Comparison of ENCODE assay signal across 8 mouse cellular contexts in genomic region chr6:37463517-37464482, GRCm38 (mm10). TPM values are rescaled to one million over a fixed set of nuclear protein-coding genes. Genes with fewer than 3 reads are reported as not detected.
A peak's percentile ranks its signal among the peaks of the same experiment; 100 is the strongest.
DNase-seq lines count a peak whose midpoint lies in the region; ATAC-seq and TF ChIP-seq lines count a peak whose summit lies in the region.
"Not testable (repeated sequence)": the region's sequence is repeated elsewhere in the genome, so short reads cannot be mapped to it uniquely, and the experiment has no call there.

No protein-coding gene starts in this region.

- TF ChIP-seq POLR2A in heart, adult 2 months (IDR thresholded peaks at IDR 0.05; ENCODE audit: insufficient read depth, low read depth, low read length): peak; percentile 43

- H3K9ac ChIP-seq in embryonic facial prominence, embryonic 12.5 days; heart, adult 2 months (ENCODE audit: low read depth, low read length); intestine, embryonic 15.5 days: not testable (repeated sequence)

- H3K79me2 ChIP-seq in heart, adult 2 months (replicated peaks; ENCODE audit: control insufficient read depth, insufficient read depth, low read length): not testable (repeated sequence)

- H3K4me1 ChIP-seq in embryonic facial prominence, embryonic 12.5 days; heart, adult 2 months (ENCODE audit: control insufficient read depth, insufficient read depth, low read length); intestine, embryonic 15.5 days (replicated peaks): not testable (repeated sequence)

- H3K27me3 ChIP-seq in embryonic facial prominence, embryonic 12.5 days; heart, adult 2 months (ENCODE audit: control insufficient read depth, insufficient read depth, low read length); intestine, embryonic 15.5 days (replicated peaks): not testable (repeated sequence)

- DNase-seq in adrenal gland, postnatal 10 days: peak; percentile 35
- peak; percentile 45 to 70 for DNase-seq in heart, adult 2 months
- DNase-seq in left cerebral cortex, postnatal 25 days (ENCODE audit: low spot score in 2 of 2): peak; percentile 43 to 76
- DNase-seq in lung, postnatal 4 days: peak; percentile 63 to 82
- peak; percentile 56 for DNase-seq in retina, adult 2 months (ENCODE audit: low read depth, low spot score)
- DNase-seq in thymus, postnatal 4 days: peak; percentile 50

- H3K4me2 ChIP-seq in embryonic facial prominence, embryonic 12.5 days (replicated peaks): peak overlapping the region; percentile 50
- peak overlapping the region; percentile 58 for H3K4me2 ChIP-seq in intestine, embryonic 15.5 days (replicated peaks)

- TF ChIP-seq EP300 in heart, adult 2 months (IDR thresholded peaks at IDR 0.05; ENCODE audit: insufficient read depth, low read depth, low read length): not testable (repeated sequence)

- H3K4me3 ChIP-seq in embryonic facial prominence, embryonic 12.5 days: peak overlapping the region; percentile 37
- H3K4me3 ChIP-seq in heart, adult 2 months: not testable (repeated sequence)
- H3K4me3 ChIP-seq in intestine, embryonic 15.5 days (replicated peaks): peak overlapping the region; percentile 37

- 1% methylated on average over 7 of the region's 25 CpGs for WGBS in embryonic facial prominence, embryonic 12.5 days
- WGBS in heart, adult 2 months: under 1% methylated on average over 7 of the region's 25 CpGs
- under 1% methylated on average over 7 of the region's 25 CpGs for WGBS in intestine, embryonic 15.5 days

- peak; percentile 52 for TF ChIP-seq CTCF in heart, adult 2 months (IDR thresholded peaks at IDR 0.05)

- intact Hi-C loops in heart, adult 2 months (cut with DNase I): loop anchor here (2.0 kb wide), 1 partner anchor 603 kb away; no protein-coding TSS in a partner anchor
- intact Hi-C loops in left cerebral cortex, postnatal 25 days (cut with DNase I): loop anchor here (2.0 kb wide), 1 partner anchor 603 kb away; no protein-coding TSS in a partner anchor

- H3K9me3 ChIP-seq in embryonic facial prominence, embryonic 12.5 days; intestine, embryonic 15.5 days: not testable (repeated sequence)

- not testable (repeated sequence) for H3K27ac ChIP-seq in embryonic facial prominence, embryonic 12.5 days; intestine, embryonic 15.5 days
- peak overlapping the region; percentile 40 for H3K27ac ChIP-seq in heart, adult 2 months

- H3K36me3 ChIP-seq in embryonic facial prominence, embryonic 12.5 days; heart, adult 2 months (ENCODE audit: control insufficient read depth, insufficient read depth, low read length); intestine, embryonic 15.5 days: not testable (repeated sequence)

- ATAC-seq in embryonic facial prominence, embryonic 12.5 days (ENCODE audit: insufficient number of reproducible peaks, insufficient read depth, low FRiP score, low TSS enrichment): peak; percentile 92
- peak; percentile 95 for ATAC-seq in intestine, embryonic 15.5 days

RNA-seq across cellular contexts. Expression of gene Creb3l2, which starts 21.9 kb away (rescaled TPM):
- total RNA-seq in adrenal gland, postnatal 10 days (2021): 10 to 100 TPM; 42.8 to 46.2 TPM
- polyA plus RNA-seq in embryonic facial prominence, embryonic 12.5 days (2016; fragmentation: Nextera tagmentation; extraction: Ambion mirVana): 24.9 and 25.6 TPM in 2 replicates
- total RNA-seq in heart, adult 2 months (2021): 10 to 100 TPM; 20.5 to 26.5 TPM
- polyA plus RNA-seq in heart, adult 2 months (2012; rRNA removed): 16.7 and 19.2 TPM in 2 replicates
- 15.6 and 15.8 TPM in 2 replicates for polyA plus RNA-seq in intestine, embryonic 15.5 days (2015; fragmentation: Nextera tagmentation; extraction: Ambion mirVana)
- total RNA-seq in left cerebral cortex, postnatal 25 days (2021): 1 to 10 TPM; 7.0 to 7.3 TPM
